Mouse (Mus musculus) fibroblast of lung, adult 2 months (primary cell): ENCODE measurements at regions not wholly inside any gene's neighbourhood (a gene's known extent, or its start where the extent isn't known, plus 50 kb on each side); places are given as distances from the start of the nearest gene placed in this dataset.

Experiments
- DNase-seq: peaks from one replicate; pipeline ENCODE4 v3.0.0-alpha.2; 2011; ENCODE audit warnings: low read depth

- DNase-seq, result no peak
Measured at GRCm38 (mm10) chr2:50921002-50921401, 227.9 kb downstream of the Rnd3 start.

GRCm38 (mm10) chr2:50916323-50917221 is 232.3 kb downstream of the Rnd3 start:
- DNase-seq, result peak; percentile 71

DNA sequence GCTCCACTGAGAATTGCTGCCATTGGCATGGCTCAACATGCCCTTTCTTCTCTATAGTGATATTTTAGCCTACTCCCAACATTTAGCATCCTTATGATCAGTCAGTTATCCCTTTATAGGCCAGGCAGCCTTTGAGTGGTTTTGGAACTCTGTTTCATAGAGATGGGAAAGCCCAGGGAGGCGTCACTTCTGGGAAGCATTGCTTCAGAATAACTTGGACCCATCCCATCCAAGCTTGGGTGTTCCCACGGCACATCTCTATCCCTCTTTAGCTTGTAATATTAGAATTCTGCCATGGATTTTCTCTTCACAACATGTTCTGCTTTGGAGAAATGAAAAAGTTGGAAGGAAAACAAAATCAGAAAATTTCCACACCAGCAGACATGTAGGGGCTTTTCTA is 233.8 kb downstream of the Rnd3 start:
- DNase-seq, result peak; percentile 8

DNA sequence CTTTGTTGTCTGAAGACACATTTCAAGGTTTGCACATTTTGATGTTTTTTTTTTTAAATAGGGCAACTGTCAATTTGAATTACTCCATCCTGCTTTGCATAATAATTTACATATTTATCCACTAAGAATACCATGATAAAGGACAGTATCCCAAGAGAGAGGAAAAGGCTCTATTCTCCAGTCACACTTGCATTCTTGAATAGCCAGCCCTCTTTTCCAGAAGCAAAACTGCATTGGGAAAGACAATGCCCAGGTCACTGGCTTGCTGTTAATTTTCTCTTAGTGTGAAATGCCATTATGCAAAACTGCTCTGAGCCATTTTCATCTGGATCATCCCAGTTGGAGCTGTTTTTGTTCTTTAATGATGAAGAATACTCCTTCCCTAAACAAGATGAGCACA is 234.7 kb downstream of the Rnd3 start:
- DNase-seq, result no peak

GRCm38 (mm10) chr2:50908762-50909161 is 240.1 kb downstream of the Rnd3 start:
- no peak for DNase-seq

DNA sequence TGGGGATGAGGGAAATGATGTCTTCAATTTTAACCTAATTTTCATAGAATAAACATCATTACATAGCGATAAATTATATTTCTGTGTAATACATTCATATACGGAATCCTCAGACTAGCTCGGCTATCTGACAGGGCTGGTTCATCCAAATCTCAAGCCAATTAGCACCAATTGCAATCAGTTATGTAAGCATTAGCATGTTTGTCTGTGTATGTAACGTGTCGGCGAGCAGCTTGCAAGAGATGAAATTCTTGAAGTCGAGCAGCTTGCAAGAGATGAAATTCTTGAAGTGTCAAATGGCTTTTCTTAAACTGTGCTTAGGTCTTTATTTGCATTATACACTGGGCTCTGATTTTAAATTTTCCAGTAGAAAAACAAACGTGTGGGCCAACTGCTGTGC is 246.2 kb downstream of the Rnd3 start:
- DNase-seq, result no peak

- no peak for DNase-seq
Measured at GRCm38 (mm10) chr2:50902220-50902619, 246.7 kb downstream of the Rnd3 start.

DNA sequence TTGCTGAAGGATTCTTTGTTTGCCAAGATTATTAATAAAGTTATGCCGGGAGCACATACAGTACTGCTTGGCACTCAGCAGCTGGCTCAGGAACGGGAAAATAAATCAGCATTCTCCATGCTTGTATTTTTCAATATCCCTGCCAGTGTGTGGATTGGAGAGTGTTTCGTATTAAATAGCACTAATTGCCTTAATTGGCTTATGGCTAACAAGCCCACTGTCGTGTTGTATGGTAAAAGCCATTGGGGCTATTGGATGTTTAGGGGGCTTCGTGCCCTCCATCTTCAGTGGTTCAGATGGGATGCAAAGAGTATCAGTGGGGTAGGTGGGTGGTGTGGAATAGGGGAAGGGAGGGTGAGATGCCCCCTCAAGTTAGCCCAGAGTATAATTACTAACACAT is 259.9 kb downstream of the Rnd3 start:
- DNase-seq, result no peak

DNA sequence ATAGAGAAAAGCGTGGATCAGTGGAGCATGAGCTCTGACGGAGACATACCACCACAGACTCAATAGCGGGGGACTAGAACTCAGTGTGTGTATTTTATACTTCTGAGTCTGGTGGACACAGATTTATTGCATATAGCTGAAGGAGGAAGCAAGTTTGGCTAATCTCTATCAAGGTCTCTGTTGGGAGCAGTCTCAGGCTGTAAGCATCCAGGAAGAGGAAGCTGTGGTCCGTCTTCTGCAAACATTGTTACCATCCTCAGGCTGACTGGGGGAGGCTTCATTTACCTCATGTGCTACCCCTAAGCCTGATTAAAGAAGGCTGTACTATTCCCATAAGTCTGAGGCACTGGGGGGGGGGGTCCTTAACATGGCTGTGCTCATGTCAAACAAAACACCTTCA is 261.0 kb downstream of the Rnd3 start:
- DNase-seq, result no peak

DNA sequence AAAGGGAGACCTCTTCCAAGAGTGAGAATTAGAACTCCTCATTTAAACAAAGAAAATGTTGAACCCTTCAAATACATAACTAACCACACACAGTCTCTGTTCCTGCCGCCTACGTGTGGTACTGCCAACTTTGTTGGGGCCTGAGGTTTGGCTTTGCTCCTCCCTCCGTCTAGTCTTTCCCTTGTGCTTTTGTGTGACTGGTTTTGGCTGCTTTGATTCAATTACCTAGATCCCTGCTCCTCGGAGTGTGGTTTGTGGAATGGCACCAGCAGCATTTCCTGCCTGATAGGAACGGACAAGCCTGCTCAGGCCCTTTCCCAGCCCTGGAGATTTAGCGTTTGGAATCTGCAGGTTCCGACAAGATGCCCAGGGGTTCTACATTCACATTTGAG is 263.0 kb downstream of the Rnd3 start:
- DNase-seq, result peak; percentile 94

DNA sequence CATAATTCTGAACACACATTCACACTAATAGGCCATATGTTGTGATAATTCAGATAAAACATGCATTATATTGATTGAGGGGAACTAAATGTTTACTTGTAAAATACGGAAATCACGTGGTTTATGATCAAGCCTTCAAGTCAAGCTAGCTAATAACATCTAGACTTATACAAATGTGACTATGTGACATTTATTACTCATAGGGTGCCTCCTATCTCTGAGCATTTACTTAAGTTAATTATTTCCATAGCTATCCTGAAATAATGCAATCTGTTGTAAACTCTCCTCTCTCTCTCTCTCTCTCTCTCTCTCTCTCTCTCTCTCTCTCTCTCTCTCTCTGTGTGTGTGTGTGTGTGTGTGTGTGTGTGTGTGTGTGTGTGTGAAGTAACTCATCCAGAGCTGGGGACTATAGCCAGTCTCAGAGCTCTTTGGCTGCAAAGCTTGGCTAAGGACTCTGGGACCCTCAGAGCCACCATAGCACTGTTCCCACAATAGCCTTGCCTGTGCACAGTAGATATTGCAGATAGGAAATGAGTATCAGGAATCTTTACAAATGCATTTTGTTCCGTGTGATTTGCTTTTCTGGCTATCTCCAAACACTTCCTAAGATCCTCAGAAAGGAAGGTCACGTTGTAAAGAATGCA is 263.5 kb downstream of the Rnd3 start:
- no peak for DNase-seq

- no peak for DNase-seq
Measured at GRCm38 (mm10) chr2:50881514-50882038, 267.3 kb downstream of the Rnd3 start.

GRCm38 (mm10) chr2:50880806-50881205 is 268.1 kb downstream of the Rnd3 start:
- DNase-seq, result no peak

GRCm38 (mm10) chr2:50877716-50878115 is 271.2 kb downstream of the Rnd3 start:
- peak; percentile 79 for DNase-seq

DNA sequence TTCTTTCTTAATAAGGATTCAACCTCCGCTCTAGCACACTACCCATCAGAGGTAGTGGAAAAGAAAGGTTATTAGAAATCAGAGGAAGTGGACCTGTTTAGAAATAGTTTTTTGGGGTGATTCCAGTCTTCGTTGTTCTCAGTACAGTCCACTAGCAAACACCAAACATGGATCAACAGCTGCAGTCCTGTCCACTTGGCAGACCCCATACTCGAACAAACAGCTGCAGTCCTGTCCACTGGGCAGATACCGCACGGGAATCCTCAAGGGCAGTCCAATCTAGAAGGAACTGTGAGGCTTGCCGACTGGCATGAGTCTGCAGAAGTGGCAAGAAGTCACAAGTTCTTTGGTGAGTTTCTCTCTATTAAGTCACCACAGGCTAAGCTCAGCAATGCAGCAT is 273.8 kb downstream of the Rnd3 start:
- DNase-seq, result no peak

- DNase-seq, result no peak
Measured at GRCm38 (mm10) chr2:50853538-50854244, 295.2 kb downstream of the Rnd3 start.

- no peak for DNase-seq
Measured at GRCm38 (mm10) chr2:50852413-50852919, 296.4 kb downstream of the Rnd3 start.

DNA sequence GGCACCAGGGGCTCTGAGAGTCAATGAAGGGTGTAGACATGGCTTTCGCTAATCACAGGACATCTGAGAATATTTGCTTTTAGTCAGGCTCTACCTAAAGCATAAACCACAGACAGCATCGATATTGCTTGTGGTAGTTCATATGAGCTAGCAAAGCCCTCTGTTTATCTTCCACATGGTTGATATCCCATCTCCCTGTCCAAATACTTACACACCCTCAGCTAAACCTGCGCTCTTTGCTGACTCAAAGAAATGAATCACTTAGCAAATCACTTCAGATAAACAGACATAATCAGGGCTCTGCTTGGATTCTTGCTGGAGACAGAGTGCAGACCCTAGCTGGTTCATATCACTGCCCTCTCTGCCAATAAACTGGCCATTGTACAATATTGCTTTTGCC is 298.8 kb downstream of the Rnd3 start:
- no peak for DNase-seq

DNA sequence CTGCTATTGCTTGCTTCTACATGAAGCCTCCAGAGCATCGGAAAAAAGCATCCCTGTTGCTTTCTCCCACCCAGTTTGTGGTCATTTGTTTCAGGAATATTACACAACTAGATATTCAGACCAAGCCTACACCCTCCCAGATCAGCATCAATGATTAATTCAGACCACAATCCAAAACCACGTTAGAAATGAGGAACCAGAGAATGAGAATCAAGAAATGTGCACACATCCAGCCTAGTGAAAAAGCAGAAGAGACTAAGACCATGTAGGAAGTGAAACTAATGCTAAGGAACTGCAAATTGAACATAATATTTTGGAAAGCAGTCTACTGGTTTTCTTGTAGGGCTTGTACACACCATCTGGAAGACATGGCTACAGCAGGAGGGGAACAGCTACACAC is 307.0 kb downstream of the Rnd3 start:
- no peak for DNase-seq

GRCm38 (mm10) chr2:50835511-50836320 is 313.2 kb downstream of the Rnd3 start:
- DNase-seq, result no peak

GRCm38 (mm10) chr2:50833791-50834190 is 315.1 kb downstream of the Rnd3 start:
- DNase-seq, result no peak

- no peak for DNase-seq
Measured at GRCm38 (mm10) chr2:50832471-50832870, 316.4 kb downstream of the Rnd3 start.
